Mouse (Mus musculus) lung, postnatal 0 days (tissue): ENCODE measurements at regions not wholly inside any gene's neighbourhood (a gene's known extent, or its start where the extent isn't known, plus 50 kb on each side); places are given as distances from the start of the nearest gene placed in this dataset.
A peak's percentile ranks its signal among the peaks of the same experiment; 100 is the strongest.

Source experiments
- ATAC-seq: fragments of 200-750 bp; cut with Nextera tagmentation; 2 replicates; pipeline ENCODE4 v1.8.0; 2017; ENCODE audit warnings: moderate library complexity
- DNase-seq: peaks from one replicate; pipeline ENCODE4 v3.0.0-alpha.2; 2016; ENCODE audit warnings: low spot score
- H3K27ac ChIP-seq: fragments of 300-500 bp; sonication (generic); 2 replicates; pipeline ENCODE4 v1.5.1; 2014; ENCODE audit warnings: antibody characterized with exemption, mild to moderate bottlenecking, low read length, mixed read lengths
- H3K27me3 ChIP-seq: fragments of 300-500 bp; sonication (generic); replicated peaks from 2 replicates; pipeline ENCODE4 v1.6.1; 2014; ENCODE audit warnings: low read length, mixed read lengths; ENCODE audit not compliant: insufficient read depth
- H3K36me3 ChIP-seq: fragments of 300-500 bp; sonication (generic); 2 replicates; pipeline ENCODE4 v1.6.1; 2014; ENCODE audit warnings: low read length, mixed read lengths; ENCODE audit not compliant: insufficient read depth
- H3K4me1 ChIP-seq: fragments of 300-500 bp; sonication (generic); 2 replicates; pipeline ENCODE4 v1.6.1; 2014; ENCODE audit warnings: antibody characterized with exemption, low read depth, low read length, mixed read lengths; ENCODE audit not compliant: insufficient read depth
- H3K4me2 ChIP-seq: fragments of 300-500 bp; sonication (generic); replicated peaks from 2 replicates; pipeline ENCODE4 v1.6.1; 2014; ENCODE audit warnings: low read depth, mild to moderate bottlenecking, low read length, moderate library complexity, mixed read lengths
- H3K4me3 ChIP-seq: fragments of 300-500 bp; sonication (generic); 2 replicates; pipeline ENCODE4 v1.5.1; 2014; ENCODE audit warnings: low read depth, low read length
- H3K9ac ChIP-seq: fragments of 300-500 bp; sonication (generic); replicated peaks from 2 replicates; pipeline ENCODE4 v1.6.1; 2014; ENCODE audit warnings: low read depth, mild to moderate bottlenecking
- H3K9me3 ChIP-seq: fragments of 300-500 bp; sonication (generic); 2 replicates; pipeline ENCODE4 v1.6.1; 2016; ENCODE audit warnings: low read length, mixed read lengths
- CTCF ChIP-seq: IDR thresholded peaks from 2 replicates; pipeline ENCODE4 v1.5.1; 2016; ENCODE audit warnings: antibody characterized with exemption, mild to moderate bottlenecking
- EP300 ChIP-seq: IDR thresholded peaks from 2 replicates; pipeline ENCODE4 v1.6.1; 2016; ENCODE audit warnings: antibody characterized with exemption, mild to moderate bottlenecking, control low read depth
- WGBS: fragments of 180-500 bp; shearing (Covaris S2); extraction: QIAGEN DNeasy Blood & Tissue Kit; methylation state at CpG from one replicate; pipeline ENCODE4 v1.1.7; 2014; 5-methylcytosine and 5-hydroxymethylcytosine counted together

DNA sequence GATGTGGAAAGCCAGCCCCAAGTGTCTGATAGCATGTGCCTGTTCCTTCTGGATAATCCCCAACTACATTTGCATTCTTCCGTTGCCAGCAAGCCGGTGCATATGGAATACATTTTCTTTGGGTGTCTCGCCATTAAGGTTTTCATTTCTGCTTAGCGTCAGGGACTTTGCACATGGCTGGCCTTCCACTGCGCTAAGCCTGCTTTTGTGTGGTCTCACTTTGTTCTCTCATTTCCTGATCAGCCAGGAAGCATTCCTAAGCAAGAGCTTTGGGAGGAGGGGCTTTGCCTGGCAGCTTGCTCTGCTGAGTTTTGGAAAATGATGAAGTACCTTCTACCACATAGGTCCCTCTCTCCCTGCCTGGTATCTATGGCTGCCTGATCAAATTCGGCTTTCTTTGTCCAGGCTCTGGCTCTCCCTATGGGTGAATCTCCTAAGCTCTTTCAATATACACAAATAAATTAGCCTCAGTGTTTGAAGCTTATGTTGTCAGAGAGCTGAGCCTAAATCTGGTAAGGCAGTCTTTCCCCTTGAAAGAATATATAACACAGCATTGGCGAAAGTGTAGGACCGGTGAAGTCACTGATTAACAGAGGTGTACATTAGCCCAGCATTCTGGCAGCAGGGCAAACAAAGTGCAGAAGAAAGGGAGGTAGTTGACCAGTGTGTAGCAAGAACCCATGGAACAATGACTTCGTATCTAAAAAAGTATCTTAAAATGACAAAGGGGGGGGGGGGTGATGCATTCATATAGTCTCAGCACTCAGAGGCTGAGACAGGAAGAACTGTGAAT, 242.8 kb upstream of the Cadm1 start:
- Histone ChIP-seq H3K4me3 (no peak overlapping the region), H3K4me1 (no peaks in the 10 kb centered on the region), H3K4me2 (no peak overlapping the region), H3K27me3 (no peaks in the 10 kb centered on the region), H3K27ac (no peak overlapping the region), H3K9ac (no peak overlapping the region), H3K9me3 (no peaks in the 10 kb centered on the region), H3K36me3 (no peaks in the 10 kb centered on the region)
- TF ChIP-seq EP300 (no peak), CTCF (no peak)
- 60% methylated on average over 9 of the region's 9 CpGs for WGBS
- ATAC-seq (no peak), DNase-seq (no peak)

DNA sequence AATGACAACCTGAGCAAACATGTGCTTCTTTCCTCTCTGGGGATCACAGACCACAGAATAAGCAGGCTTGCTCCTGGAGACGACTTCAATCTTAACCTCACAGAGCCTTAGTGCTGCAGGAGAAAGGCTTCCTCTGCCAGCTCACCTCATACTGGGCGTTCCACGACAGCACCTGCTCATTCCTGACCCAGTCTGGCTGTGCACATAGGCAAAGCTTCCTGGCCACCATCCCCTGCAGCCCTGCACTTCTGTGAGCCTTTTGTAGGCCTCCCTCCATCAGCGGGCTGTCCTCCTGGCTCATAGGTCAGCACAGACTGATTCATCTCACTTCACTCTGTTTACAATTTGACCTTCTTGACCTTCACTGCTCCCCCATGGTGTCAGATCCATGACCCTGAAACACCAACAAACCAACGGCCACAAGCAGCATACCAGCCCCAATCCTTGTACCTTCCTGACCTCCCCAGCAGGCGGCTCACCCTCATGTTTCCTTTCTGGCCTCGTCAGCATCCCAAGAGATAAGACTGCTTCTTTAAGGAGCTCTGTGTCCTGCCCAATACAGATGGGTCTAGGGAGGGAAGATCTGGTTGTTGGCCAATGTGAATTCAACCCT, 241.3 kb upstream of the Cadm1 start:
- no peak overlapping the region for H3K9ac ChIP-seq
- no peaks in the 10 kb centered on the region for H3K27me3 ChIP-seq
- ATAC-seq: no peak
- H3K4me1 ChIP-seq: no peaks in the 10 kb centered on the region
- H3K9me3 ChIP-seq: no peaks in the 10 kb centered on the region
- TF ChIP-seq EP300 (no peak), CTCF (peak; percentile 31)
- no peak overlapping the region for H3K4me2 ChIP-seq
- H3K4me3 ChIP-seq: no peak overlapping the region
- 65% methylated on average over 7 of the region's 7 CpGs for WGBS
- no peak for DNase-seq
- no peak overlapping the region for H3K27ac ChIP-seq
- H3K36me3 ChIP-seq: no peaks in the 10 kb centered on the region

DNA sequence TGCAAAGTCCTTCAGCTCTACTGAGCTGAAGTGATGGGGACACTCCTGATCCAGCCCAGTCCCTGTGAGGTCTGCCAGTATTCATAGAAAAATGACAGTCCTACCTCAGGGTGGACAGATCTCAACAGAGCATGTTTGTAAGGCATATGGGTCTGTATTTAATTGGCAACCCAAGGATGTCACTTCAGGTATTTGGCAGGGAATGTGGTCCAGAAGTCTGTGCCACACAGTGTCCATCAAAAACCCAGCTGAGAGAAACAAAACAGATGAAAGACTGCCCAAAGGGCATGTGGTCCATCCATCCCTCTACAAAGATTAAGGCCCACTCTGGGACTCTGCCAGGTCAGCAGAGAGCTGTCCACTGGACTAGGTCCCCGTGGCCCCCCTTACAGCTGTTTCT, 229.3 kb upstream of the Cadm1 start:
- DNase-seq: no peak
- no peaks in the 10 kb centered on the region for H3K9me3 ChIP-seq
- TF ChIP-seq EP300 (no peak), CTCF (no peak)
- no peak overlapping the region for H3K4me2 ChIP-seq
- no peaks in the 10 kb centered on the region for H3K27me3 ChIP-seq
- H3K27ac ChIP-seq: no peak overlapping the region
- ATAC-seq: no peak
- 45% methylated on average over 1 of the region's 1 CpGs for WGBS
- H3K4me1 ChIP-seq: no peaks in the 10 kb centered on the region
- H3K4me3 ChIP-seq: no peak overlapping the region
- no peak overlapping the region for H3K9ac ChIP-seq
- no peaks in the 10 kb centered on the region for H3K36me3 ChIP-seq

DNA sequence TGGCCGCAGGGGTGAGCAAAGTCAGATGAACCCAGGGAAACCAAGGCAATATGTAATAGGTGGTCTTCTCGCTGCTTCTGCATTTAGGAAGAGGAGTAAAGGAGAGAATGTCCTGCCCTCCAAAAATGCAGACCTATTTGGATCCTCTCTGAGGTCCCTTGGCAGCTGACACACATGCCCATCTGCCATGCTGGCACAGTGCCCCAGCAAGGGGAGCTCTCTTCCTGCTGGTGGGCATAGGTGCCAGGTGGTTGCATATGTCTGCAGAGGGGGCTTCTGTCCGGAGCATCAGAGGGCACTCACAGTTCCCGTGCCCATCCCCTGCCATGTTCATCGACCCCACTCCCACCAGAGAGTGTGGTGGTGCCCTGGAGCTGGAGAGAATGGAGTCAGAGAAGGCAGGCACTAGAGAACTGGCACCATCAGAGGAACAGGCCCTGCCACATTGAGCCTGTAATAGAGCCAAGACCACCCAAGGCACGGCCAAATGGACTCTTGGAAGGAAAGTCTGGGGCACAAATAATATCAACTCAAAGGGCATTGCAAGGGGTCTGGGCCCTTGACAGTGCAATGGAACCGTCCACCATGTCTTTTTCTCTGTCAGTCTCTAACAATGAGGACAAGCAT, 222.7 kb upstream of the Cadm1 start:
- H3K27ac ChIP-seq: no peak overlapping the region
- 0 out of 2 replicates have a peak, but pooled peaks cover 4% of the 10 kb centered on the region for H3K4me1 ChIP-seq
- TF ChIP-seq EP300: no peak
- TF ChIP-seq CTCF: no peak
- 86% methylated on average over 7 of the region's 7 CpGs for WGBS
- no peaks in the 10 kb centered on the region for H3K9me3 ChIP-seq
- ATAC-seq: no peak
- no peak for DNase-seq
- no peak overlapping the region for H3K4me3 ChIP-seq
- H3K4me2 ChIP-seq: no peak overlapping the region
- H3K9ac ChIP-seq: no peak overlapping the region
- no peaks in the 10 kb centered on the region for H3K36me3 ChIP-seq
- no peaks in the 10 kb centered on the region for H3K27me3 ChIP-seq

DNA sequence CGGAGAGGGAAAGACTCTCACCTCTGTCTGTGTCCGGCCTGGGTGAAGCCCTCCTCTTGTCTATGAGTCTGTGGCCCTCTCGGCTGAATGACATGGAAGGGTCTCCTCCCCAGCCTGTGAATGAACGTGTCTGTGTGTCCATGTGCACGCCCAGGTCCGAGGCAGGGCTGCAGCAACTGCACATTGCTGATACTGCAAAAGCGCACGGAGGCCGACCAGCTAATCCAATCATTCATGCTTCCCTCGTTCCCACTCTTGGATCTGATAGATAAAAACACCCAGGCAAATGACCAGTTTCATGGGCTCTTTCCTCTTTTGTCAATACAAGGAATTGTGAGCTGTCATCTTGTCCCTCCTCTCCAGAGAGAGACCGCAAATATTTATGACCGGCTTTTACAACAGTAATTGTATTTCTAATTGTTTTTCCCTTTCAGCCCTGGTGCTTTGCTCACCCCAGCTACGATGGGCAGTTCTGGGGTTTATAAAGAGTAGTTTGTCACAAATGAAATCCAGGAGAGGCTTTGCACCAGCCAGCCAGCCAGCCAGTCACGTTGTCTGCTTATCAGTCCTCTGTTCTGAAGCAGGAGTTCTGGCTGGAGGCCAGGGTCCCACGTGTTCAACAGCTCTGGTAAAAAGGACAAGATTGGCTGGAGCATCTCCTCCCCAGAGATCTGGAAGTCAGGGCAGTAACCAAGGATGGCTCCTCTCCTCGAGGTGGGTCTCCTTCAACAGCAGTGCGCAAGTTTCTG, 222.0 kb upstream of the Cadm1 start:
- no peak for ATAC-seq
- WGBS: 52% methylated on average over 17 of the region's 17 CpGs
- no peak overlapping the region for H3K27ac ChIP-seq

DNA sequence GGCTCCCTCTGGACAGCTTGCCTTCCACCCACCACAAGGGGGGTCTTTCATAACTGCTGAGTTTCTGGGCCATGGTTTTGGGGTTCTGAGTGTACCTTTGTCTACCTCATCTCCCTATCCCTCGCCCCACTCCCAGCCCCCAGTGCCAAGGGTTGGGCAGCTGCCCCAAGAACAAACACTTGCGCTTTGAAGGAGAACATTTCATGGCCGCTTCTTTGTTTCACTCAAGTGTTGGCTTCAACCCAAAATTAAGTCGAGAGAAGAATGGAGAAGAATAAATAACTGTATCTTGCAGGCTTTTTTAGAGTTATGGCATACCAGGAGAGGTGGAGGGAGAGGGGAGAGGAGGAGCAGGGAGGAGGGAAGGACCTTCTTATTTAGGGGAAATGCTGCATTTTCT, 216.5 kb upstream of the Cadm1 start:
- no peak for TF ChIP-seq EP300
- TF ChIP-seq CTCF: no peak
- H3K4me2 ChIP-seq: no peak overlapping the region
- H3K27ac ChIP-seq: no peak overlapping the region
- DNase-seq (peak; percentile 66), ATAC-seq (peak; percentile 67)
- H3K4me3 ChIP-seq: no peak overlapping the region
- 0 out of 2 replicates have a peak, but pooled peaks cover 4% of the 10 kb centered on the region for H3K4me1 ChIP-seq
- no peaks in the 10 kb centered on the region for H3K9me3 ChIP-seq
- no peaks in the 10 kb centered on the region for H3K27me3 ChIP-seq
- no peak overlapping the region for H3K9ac ChIP-seq
- no peaks in the 10 kb centered on the region for H3K36me3 ChIP-seq
- 27% methylated on average over 4 of the region's 4 CpGs for WGBS

More for the DNA sequence above, 222.0 kb upstream of the Cadm1 start:
- Histone ChIP-seq H3K4me1 (0 out of 2 replicates have a peak, but pooled peaks cover 4% of the 10 kb centered on the region), H3K9me3 (no peaks in the 10 kb centered on the region), H3K27me3 (no peaks in the 10 kb centered on the region), H3K9ac (no peak overlapping the region), H3K4me2 (no peak overlapping the region), H3K36me3 (no peaks in the 10 kb centered on the region), H3K4me3 (no peak overlapping the region)
- TF ChIP-seq EP300 (no peak), CTCF (no peak)
- peak; percentile 41 for DNase-seq
